Mouse (Mus musculus): Measurements from ENCODE around the gene Pde6g.

Gene Pde6g

DNA sequence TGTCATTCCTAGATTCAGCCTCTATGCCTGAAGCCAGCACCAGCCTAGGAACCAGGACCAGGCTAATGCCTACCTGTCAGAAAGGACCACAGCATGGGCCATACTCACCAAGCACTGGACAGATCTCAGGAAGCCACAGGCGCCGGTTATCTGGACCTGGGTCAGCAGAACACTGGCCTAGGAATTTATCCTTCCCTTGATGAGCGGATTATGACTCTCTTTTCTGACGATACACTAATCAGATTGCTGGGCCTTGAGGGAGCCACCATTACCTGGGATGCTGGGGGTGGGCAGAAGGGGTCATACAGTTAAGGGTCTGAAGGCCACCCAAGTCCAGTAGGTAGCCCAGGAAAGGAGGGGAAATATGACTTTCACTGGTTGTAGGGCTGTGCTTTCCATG, at the start of gene Pde6g:
Gene Pde6g (minus strand): TSS at position 195 of the 400 bp plus-strand sequence.
- no peak for DNase-seq (ENCODE audit: low spot score)

DNA sequence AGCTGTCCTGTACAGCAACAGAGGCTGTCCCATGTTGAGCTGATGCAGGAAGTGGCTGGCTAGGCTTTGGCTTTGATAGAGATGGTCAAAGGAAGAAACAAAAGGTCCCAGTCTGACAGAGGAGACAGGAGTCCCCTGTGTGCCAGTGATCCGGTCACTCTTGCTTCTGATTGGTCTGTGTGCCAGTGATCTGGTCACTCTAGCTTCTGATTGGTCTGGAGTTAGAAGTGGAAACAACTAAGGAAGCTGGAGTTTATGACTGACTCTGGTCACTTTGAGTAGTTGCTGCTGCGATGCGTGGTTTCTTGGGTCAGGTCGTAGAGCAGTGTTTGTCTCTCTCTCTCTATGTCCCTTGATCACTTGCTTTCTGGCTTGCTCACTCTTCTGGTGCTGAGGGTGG, 48.4 kb upstream of the Pde6g start:
- peak; percentile 56 for DNase-seq (ENCODE audit: low spot score)

DNA sequence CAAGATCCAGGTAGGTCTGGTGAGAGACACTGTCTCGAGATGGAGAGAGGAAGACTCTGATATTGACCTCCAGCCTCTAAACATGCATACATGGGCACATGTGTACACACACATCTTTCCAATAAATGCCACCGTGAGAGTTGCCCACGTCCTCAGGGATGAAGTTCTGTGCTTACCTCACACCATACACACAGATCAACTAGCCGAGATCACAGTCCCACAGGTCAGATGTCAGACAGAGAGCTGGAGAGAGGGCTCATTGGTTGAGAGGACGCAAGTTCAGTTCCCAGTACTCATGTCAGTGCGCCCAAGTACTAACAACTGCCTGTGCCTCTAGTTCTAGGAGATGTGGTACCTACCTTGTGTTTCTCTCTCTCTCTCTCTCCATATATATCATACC, 47.7 kb upstream of the Pde6g start:
- peak; percentile 70 for DNase-seq (ENCODE audit: low spot score)

DNA sequence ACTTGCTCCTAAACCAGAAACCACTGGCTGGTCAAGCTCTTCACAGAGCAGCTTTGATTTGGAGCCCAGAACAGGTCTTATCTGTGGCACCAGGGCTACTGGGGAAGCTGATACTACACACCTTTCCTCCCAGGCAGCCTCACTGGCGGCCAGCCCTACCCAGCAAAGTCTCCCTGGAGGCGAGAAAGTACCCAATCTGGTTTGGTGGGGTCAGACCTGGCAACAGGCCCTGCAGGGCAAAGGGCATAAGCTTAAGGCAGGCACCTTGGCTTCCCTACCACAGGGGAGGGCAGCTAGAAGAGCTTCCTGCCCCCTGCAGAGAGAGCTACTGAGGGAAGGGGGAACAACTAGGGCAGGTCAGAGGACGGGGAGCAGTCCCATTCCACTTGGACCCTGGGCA, 47.1 kb upstream of the Pde6g start:
- DNase-seq (ENCODE audit: low spot score), result peak; percentile 83

DNA sequence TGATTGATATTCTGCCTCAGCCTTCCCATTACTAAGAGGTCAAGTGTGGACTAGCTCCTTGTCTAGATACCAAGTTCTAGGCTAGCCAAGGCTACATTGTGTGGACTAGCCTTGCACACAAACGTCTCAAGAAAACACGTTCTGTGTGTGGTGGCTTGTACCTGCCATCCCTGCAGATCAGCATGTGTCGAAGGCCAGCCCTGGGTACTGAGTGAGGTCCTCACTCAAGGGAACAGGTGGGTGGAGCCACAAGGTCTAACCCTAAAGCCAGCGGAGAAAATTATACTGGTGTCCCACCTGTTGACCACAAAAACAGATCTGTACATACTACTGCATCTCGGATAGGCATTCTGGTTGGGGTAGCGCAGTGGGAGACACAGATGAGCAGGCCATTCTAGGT, 46.6 kb upstream of the Pde6g start:
- no peak for DNase-seq (ENCODE audit: low spot score)

DNA sequence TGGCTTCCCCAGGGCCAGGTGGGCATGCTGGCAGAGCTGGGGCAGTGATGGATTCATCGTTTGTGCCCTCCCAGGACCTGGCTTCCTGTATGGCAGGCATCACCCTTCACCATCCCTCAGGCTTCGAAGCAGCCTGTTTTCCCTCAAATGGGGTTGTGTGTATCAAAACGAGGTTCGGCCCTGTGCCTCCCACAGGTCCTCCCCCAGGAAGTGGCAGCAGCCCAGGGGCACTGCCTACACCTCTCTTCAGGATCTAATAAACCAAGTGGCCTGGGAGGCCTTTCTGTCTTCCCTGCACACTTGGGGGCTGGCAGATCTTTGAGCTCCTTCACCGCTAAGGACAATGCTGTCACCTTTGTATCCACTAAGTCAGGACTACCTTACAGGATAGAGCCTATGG, 45.6 kb upstream of the Pde6g start:
- DNase-seq (ENCODE audit: low spot score), result peak; percentile 28

DNA sequence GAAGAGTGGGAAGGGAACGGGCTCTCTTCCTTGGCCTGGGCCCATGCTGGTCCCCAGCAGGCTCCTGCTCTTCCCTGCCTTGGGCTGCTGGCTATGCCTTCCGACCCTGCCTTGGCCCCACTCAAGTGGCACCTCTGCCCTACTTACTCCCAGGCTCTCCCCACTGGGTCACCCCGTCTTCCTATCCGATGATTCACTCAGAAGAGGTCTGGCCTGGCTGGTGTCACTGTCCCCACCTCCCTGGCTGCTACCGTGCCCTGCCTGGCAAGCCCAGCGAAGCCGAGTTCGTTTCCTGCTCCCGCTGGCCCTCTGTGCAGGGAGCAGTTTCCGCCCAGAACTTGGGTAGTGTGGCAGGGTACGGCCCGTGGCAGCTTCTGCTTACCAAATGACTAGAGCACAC, 44.9 kb upstream of the Pde6g start:
- peak; percentile 84 for DNase-seq (ENCODE audit: low spot score)

DNA sequence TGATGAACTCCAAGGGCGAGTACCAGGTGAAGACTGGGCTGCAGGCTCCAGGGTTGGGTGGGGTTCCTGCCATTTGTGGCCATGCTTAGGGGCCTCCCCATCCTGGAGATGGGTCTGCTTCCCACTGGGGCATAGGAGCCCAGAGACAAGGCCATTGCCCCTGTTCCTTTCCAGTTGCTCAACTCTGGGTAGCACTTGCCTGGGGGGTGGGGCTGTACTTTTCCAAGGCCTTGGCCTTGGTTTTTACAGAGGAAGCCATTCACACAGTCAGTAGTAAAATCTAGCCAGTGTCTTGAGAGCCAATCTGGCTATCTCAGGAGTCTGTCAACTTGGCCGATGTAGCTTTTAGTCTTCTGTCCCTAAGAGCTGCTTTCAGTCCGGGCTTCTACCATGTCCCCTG, 44.1 kb upstream of the Pde6g start:
- peak; percentile 84 for DNase-seq (ENCODE audit: low spot score)

DNA sequence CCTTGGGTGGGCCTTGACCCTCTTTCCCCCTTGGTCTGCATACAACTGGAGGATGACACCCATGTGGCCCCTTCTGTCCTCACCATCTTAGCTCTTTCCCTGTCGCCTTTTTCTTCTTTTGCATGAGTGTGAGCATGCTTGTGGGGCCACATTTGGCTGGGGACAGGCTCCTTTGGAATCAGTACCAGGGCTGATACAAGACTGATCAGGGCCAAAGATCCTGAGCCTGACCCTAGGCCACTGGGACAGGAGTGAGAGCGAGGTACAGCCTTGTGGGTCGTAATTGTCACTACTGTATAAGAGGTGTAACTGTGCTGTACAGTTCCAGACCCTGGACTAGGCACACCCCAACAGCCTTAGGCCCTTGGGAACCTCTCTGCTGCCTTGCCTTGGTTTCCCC, 40.6 kb upstream of the Pde6g start:
- no peak for DNase-seq (ENCODE audit: low spot score)

DNA sequence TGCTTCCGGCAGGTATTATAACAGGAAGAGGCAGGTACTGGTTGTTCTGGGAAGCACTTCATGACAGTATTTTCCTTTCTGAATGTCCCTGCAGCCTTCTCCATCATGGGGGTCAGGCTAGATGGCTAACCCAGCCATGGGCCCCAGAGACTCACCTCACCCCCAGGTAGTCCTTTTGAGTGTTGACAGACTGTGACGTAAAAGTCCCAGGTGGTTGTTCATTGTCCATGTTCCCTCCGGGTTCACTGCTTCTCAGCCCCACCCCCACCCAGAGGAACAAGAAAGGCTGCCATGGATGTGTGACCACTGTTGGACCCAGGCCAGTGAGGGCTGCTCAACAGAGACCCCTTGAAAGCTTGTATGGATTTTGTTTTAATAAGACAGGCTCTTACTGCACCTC, 40.1 kb upstream of the Pde6g start:
- DNase-seq (ENCODE audit: low spot score), result no peak

DNA sequence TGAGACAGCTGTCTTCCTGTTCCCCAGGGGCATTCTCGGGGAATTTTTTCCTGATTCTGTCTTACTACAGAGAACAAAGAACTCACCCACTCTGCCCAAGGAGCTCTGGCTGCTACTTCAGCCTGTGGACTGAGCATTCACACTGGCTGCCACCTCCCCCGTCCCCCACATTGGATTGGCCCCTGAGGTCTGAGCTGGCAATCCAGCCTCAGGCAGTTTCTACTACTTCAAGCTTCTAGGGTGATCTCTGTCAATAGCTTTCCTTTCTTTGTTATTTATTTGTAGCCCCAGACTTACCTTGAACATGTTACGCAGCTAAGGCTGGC, 39.5 kb upstream of the Pde6g start:
- no peak for DNase-seq (ENCODE audit: low spot score)

DNA sequence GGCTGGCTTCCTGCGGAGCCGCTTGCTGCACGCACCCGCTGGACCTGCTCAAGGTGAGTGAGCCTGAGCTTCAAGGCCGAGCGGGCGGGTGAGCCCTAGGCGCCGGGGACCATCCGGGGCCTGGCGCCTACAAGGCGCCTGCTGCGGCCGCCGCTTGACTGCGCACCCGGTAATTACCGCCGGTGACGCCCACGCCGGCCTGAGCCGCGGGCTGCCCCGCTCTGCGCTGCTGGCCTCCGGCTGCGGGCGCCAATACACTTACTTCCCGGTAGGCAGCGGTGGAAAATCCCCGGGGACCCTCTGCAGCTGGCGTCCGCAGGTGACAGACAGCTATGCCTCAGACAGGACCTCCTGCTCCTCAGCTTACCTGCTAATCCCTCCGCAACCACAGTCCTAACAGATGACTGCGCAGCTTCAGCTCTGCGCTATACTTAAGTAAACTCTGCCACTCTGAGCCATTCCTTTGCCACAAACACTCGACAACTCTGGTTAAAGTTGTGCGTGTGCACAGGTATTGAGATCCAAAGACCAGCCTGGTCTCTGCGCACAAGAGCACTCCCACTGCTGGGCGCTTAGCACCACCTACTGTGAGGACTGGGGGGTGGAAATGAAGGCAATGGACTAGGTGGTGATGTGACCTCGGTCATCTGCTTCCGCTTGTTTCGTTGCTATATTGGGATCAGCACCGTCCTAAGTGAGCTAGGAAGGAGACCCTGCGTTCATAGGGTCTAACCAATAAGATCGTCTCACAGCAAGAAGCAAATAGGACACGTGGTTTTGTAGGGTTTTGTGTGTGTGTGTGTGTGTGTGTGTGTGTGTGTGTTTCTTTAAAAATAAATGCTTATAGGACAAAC, 39.0 kb upstream of the Pde6g start:
- peak; percentile 74 for DNase-seq (ENCODE audit: low spot score)

DNA sequence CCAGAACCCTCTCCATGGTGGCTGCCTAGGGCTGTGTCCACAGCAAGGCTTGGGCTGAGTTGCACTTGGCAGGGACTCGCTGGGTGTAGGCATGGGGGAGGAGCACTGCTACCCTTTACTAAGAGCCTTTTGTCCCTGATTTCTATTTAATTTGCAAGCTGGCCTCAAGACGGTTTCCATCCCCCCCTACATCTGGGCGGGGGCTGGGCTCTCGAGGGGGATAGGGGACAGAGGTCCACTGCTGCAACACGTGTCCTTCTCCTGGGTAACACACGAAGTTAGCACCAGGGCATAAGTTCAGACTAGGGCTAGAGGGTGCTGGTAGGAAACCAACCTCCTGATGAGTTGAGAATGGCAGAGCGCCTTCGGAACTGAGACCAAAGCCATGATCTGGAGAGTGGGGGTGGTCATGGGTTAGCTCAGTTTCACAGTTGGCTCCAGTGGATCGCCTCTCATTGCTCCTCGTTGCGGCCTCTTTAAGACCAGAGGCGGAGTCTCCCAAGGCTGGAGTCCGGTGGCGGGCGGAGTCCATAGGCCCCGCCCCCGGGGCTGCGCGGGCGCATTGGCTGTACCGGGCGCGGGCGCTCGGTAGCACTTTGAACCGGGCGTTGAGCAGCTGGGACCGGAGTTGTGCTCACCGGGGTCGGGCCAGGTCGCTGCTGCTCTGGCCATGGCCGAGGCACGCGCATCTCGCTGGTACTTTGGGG, 38.2 kb upstream of the Pde6g start, which contains the start of gene Slc25a10:
Gene Slc25a10 (plus strand): TSS at position 524 of the 707 bp plus-strand sequence.
- peak; percentile 97 for DNase-seq (ENCODE audit: low spot score)

DNA sequence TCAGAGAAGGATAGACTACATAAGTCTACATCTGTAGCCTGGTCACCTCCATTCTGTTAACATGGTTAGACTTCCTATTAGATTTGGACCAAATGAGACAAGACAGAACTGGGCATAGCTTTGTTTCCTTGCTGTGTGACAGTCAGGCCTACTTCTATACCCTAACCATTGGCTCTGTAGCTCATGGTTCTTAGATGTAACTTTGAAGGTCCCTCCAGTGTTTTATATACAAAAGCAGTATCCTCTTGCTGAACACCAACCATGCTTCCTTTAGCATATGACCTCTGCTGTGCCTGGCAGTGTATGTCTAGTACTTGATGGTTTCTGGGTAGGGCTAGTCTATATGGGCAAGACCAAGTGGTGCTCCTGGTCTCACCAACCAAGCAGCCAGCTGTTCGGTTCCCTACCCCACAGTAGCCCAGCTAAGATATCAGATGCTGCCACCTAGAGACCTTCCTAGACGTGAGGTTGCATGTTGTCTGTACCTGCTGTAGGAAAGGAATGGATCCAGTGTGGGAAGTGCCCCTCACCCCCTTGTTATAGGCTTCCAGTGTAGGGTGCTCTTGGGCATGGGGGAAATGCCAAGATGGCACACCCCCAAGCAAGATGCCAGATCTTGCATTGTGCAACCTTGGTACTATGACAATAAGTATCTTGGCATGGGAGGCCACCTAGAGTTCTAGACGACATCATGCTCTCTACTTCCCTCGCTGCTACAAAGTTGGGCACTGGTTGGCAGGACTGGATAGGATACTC, 37.2 kb upstream of the Pde6g start:
- peak; percentile 77 for DNase-seq (ENCODE audit: low spot score)

DNA sequence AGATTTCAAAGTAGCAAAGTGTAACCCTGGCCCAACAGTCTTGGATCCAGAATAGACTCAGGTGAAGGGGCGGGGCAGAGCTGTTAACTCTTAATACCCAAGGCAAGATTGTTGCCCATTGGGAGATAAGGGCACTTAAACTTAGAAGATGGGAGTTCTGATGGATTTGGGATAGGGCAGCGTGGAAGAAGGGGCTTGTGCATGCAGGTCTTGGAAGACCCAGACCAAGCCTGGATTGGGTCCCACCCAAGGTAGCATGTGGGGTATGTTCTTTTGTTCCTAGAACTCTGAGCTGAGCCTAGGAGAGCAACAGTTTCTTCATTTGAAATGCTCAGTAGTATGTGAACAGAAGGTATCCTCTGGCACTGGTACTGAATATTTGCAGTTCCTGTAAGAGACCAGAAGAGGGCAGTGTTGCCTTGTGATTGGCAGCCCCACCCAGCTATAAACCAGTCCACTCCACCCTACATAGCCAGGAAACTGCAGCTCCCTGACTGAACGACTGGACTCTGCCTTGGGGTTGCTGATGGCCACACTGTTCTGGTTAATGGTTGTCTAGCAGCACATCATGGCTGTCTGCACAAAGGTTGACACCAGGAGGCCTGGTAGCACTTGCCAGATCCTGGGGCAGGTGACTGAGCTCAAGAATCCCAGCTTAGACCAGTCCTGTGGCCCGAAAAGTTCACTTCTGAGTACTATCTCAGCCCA, 35.9 kb upstream of the Pde6g start:
- peak; percentile 95 for DNase-seq (ENCODE audit: low spot score)

DNA sequence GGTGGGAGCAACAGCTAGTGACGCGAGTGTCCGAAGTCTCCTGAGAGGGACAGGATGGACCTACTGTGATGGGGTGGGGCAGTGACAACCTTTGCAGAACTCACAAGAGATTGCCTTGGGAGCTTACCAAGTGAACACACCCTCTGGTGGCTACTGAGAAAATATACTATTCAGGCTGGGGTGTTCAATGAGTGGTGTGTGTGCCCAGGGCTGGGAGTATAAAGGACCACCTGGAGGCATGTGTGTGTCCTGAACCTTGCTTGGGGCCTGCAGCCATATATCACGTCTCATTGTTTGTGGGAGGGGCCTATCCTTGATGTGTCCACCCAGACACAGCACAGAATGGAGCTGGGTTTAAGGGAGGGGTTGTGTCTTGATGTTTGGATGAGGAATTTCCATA, 35.2 kb upstream of the Pde6g start:
- peak; percentile 33 for DNase-seq (ENCODE audit: low spot score)

DNA sequence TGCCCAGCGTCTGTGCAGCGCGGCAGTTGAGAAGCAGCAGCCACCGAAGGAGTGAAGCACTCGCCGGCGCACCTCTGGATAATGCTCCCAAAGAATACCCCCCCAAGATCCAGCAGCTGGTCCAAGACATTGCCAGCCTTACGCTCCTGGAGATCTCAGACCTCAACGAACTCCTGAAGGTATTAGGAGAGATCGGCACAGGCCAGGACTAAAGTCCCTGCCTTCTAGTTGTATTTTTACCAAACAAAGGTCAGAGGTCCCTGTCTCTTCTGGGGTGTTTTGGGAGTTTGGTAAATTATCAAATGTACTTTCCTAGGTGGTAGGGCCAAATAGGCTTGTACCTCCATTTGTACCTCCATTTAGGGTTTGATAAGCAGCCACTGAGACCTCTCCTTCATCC, 32.0 kb upstream of the Pde6g start:
- no peak for DNase-seq (ENCODE audit: low spot score)

DNA sequence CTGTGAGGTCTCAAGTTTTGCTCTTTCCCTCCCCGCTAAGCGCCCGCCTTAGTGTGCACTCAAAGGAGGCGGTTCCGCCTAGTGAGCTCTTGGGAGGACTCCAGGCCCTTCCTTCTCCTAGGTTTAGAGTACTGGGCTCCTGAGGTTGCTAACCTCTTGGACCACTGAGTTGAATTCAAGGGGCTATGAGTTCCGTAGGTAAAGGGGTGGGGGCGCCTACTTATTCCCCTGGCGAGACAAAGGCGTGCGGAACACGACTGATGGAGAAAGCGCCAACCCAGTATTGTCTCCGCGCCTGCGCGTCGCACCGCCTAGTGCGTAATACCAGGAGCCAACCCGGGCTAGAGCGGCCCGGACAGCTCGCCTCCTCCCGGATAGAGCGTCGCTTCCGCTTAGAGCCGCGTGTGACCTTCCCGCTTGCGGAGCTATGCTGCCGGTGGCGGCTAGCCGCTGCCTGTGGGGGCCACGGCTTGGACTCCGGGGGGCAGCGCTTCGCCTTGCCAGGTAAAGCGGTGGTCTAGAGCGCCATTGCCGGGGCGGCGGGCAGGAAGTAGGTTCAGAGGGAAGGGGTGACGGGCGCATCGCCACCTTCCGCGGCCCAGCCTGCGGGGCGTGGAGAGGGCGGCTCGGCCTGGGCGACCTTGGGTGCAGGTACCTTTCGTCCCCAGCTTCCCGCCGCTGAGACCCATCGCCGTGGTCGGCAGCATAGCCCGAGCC, 31.1 kb upstream of the Pde6g start, which contains the start of gene Mrpl12:
Gene Mrpl12 (plus strand): TSS at position 349 of the 717 bp plus-strand sequence.
- peak; percentile 95 for DNase-seq (ENCODE audit: low spot score)

DNA sequence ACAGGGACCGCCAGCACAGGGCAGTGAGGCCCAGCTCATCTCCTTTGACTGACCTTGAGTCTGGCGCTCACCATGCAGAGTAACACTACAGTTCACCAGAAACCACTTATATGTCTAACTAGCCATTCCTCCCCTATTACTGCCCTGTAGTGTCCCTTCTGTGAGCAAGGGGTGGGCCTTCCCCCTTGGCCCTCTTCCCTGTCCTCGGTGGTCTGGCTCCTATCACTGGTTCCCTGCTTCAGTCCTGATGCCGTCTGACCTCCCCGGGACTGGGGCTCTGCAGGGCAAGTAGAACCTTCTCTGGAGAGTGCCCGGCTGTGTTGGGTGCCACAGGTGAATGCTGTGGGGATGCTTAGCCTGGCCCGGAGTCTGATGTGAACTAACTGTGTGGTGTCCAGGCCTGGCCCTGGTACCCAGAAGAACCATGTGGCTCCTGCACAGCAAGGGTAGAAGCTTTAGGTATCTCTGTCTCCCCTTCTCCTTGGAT, 30.2 kb upstream of the Pde6g start:
- no peak for DNase-seq (ENCODE audit: low spot score)

DNA sequence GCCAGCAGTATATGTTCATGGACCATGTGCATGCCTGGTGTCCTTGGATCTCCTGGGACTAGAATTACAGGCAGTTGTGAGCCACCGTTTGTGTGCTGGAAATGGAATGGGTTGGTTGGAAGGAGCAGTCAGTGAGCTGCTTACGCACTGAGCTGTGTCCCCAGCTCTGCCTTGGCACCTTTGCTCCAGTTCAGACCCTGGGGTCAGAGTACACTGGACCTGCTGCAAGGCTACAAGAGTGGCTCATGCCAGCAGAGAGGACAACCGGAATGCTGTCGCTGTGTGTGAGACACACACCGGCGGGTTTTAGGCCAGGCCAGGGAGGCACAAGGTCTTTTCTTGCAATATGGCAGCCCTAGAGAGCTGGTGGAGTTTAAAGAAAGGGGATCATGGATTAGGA, 18.8 kb upstream of the Pde6g start:
- no peak for DNase-seq (ENCODE audit: low spot score)

DNA sequence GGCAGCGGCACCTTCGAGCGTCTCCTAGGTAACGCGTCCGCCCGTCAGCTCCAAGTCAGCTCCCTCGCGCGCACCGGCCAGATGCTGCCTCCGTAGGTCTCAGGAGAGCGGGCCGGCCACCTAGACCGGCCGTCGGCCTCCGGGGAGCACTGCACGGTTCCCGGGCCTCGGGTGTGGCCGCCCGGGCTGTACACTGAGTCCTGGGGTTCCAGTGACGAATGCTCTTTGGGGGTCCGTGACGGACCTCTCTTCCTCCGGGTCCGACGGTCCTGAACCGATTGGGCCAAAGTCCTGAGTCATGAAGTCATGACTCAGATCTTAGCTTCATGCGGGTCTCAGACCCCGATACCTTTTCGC, 14.4 kb upstream of the Pde6g start:
- DNase-seq (ENCODE audit: low spot score), result no peak
